Mouse (Mus musculus) cerebellum, adult 18-20 months (tissue): Measurements from ENCODE around the gene Grid1.

Experiments used
- DNase-seq, 2 experiments: peaks; one replicate each; pipeline ENCODE4 v3.0.0; 2021

Grid1 gene

GRCm38 (mm10) chr14:34819919-34820652 lies at the start of gene Grid1:
Gene Grid1, plus strand, starts transcription at chr14:34820108.
- DNase-seq, result peak in 1 of 2 experiments; percentile 21

- no peak for DNase-seq
Measured at GRCm38 (mm10) chr14:34770467-34770866, 49.4 kb upstream of the Grid1 start.

GRCm38 (mm10) chr14:34771601-34772000 lies 48.3 kb upstream of the Grid1 start:
- DNase-seq, result no peak

GRCm38 (mm10) chr14:34772132-34772531 lies 47.8 kb upstream of the Grid1 start:
- no peak for DNase-seq

- DNase-seq, result no peak
Measured at GRCm38 (mm10) chr14:34773681-34774080, 46.2 kb upstream of the Grid1 start.

- DNase-seq, result no peak
Measured at GRCm38 (mm10) chr14:34774231-34774630, 45.7 kb upstream of the Grid1 start.

- no peak for DNase-seq
Measured at GRCm38 (mm10) chr14:34776719-34777385, 43.1 kb upstream of the Grid1 start.

GRCm38 (mm10) chr14:34777810-34778209 lies 42.1 kb upstream of the Grid1 start:
- DNase-seq, result peak; percentile 46 to 55

- DNase-seq, result no peak
Measured at GRCm38 (mm10) chr14:34778760-34779159, 41.1 kb upstream of the Grid1 start.

GRCm38 (mm10) chr14:34793406-34794037 lies 26.4 kb upstream of the Grid1 start:
- no peak for DNase-seq

GRCm38 (mm10) chr14:34810763-34811489 lies 9.0 kb upstream of the Grid1 start:
- peak; percentile 64 to 80 for DNase-seq

- no peak for DNase-seq
Measured at GRCm38 (mm10) chr14:34811490-34811808, 8.5 kb upstream of the Grid1 start.

- DNase-seq, result no peak
Measured at GRCm38 (mm10) chr14:34816301-34816700, 3.6 kb upstream of the Grid1 start.

- no peak for DNase-seq
Measured at GRCm38 (mm10) chr14:34818387-34818980, 1.4 kb upstream of the Grid1 start.

GRCm38 (mm10) chr14:34819121-34819918 lies 588 bp upstream of the Grid1 start:
- DNase-seq, result peak in 1 of 2 experiments; percentile 13

GRCm38 (mm10) chr14:34820653-34821005 lies 721 bp downstream of the Grid1 start:
- peak in 1 of 2 experiments; percentile 13 for DNase-seq

GRCm38 (mm10) chr14:34821131-34821790 lies 1.4 kb downstream of the Grid1 start:
- no peak for DNase-seq

- DNase-seq, result peak; percentile 44 to 48
Measured at GRCm38 (mm10) chr14:34823136-34823535, 3.2 kb downstream of the Grid1 start.

GRCm38 (mm10) chr14:34824186-34824585 lies 4.3 kb downstream of the Grid1 start:
- no peak for DNase-seq

GRCm38 (mm10) chr14:34825902-34826301 lies 6.0 kb downstream of the Grid1 start:
- peak in 1 of 2 experiments; percentile 27 for DNase-seq

GRCm38 (mm10) chr14:34829831-34830230 lies 9.9 kb downstream of the Grid1 start:
- no peak for DNase-seq

GRCm38 (mm10) chr14:34837145-34837544 lies 17.2 kb downstream of the Grid1 start:
- DNase-seq, result no peak
